Mouse (Mus musculus) neural tube, embryonic 13.5 days (tissue): Measurements from ENCODE around the gene Scnn1a. TPM values are rescaled to one million over a fixed set of nuclear protein-coding genes. Genes with fewer than 3 reads are reported as not detected.

Experiments used
- ATAC-seq: fragments of 200-750 bp; cut with Nextera tagmentation; 2 replicates; pipeline ENCODE4 v1.8.0; 2017; ENCODE audit warnings: low read depth, mild to moderate bottlenecking, moderate TSS enrichment, moderate library complexity
- H3K27ac ChIP-seq: fragments of 300-500 bp; sonication (generic); replicated peaks from 2 replicates; pipeline ENCODE4 v1.5.1; 2015; ENCODE audit warnings: moderate library complexity, mild to moderate bottlenecking, inconsistent platforms
- H3K27me3 ChIP-seq: fragments of 300-500 bp; sonication (generic); 2 replicates; pipeline ENCODE4 v1.6.1; 2015; ENCODE audit warnings: mild to moderate bottlenecking, inconsistent platforms
- H3K36me3 ChIP-seq: fragments of 300-500 bp; sonication (generic); 2 replicates; pipeline ENCODE4 v1.6.1; 2015; ENCODE audit warnings: mild to moderate bottlenecking, inconsistent platforms
- H3K4me1 ChIP-seq: fragments of 300-500 bp; sonication (generic); replicated peaks from 2 replicates; pipeline ENCODE4 v1.6.1; 2015; ENCODE audit warnings: inconsistent platforms
- H3K4me2 ChIP-seq: fragments of 300-500 bp; sonication (generic); 2 replicates; pipeline ENCODE4 v1.6.1; 2015; ENCODE audit warnings: inconsistent platforms, mild to moderate bottlenecking, moderate library complexity
- H3K4me3 ChIP-seq: fragments of 300-500 bp; sonication (generic); 2 replicates; pipeline ENCODE4 v1.5.1; 2015; ENCODE audit warnings: mild to moderate bottlenecking, inconsistent platforms
- H3K9ac ChIP-seq: fragments of 300-500 bp; sonication (generic); 2 replicates; pipeline ENCODE4 v1.6.1; 2015; ENCODE audit warnings: moderate library complexity, mild to moderate bottlenecking, inconsistent platforms
- H3K9me3 ChIP-seq: fragments of 300-500 bp; sonication (generic); 2 replicates; pipeline ENCODE4 v1.6.1; 2016; ENCODE audit warnings: inconsistent platforms
- WGBS: fragments of 180-500 bp; shearing (Covaris S2); methylation state at CpG from one replicate; pipeline ENCODE4 v1.1.7; 2015; 5-methylcytosine and 5-hydroxymethylcytosine counted together
- polyA plus RNA-seq: library from polyadenylated mRNA; unstranded; fragments of >200 nt; fragmentation: Nextera tagmentation; extraction: Ambion mirVana; gene quantifications from 2 replicates; pipeline ENCODE4 v1.2.1, GENCODE M21; 2015

The Scnn1a gene
- polyA plus RNA-seq, 1 experiment from 2014 or later: 0.36 TPM

DNA sequence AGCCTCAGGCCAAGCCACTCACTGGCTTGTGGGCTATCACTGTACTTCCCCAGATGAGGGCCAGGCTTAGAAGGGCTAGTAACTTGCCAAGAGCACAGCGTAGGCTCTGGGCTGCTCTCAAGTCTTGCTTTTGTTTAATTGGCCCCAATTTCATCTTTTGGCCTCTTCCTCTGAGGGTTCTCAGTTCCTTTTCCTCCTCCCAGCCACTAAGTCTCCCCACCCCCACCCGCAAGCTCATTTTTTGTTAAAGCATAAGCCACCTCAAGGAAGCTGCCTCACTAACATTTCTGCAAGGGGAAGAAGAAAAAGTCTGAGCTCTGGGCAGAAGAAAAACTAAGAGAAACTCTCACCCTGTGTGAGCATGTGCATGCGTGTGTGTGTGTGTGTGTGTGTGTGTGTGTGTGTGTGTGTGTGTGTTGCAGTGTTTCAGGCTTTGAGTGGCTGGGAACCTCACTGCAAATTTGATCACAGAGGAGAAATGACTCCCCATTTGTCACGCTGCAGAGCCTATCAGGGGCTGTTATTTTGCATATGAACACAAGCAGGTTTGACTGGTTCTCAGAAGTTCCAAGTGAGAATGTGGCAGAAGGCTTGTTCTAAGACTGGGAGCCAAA lies 47.4 kb downstream of the Scnn1a start:
- H3K9ac ChIP-seq: no peak overlapping the region

DNA sequence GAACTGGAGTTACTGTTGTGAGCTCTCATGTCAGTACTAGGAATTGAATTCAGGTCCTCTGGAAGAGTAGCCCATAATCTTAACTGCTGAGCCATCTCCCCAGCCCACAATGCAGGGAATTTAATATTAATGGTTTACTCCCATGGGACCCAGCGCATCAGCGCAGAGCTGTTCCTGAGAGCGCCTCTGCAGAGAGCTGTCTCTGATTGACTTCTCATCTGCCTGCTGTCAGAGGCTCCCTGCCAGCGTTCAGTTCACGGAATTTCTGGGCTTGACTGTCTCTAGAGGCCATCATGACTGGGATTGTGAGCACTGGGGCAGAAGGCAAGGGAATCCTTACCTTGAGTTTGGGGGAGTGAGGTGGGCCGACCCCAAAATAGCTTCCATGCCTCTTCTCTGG lies 56.6 kb downstream of the Scnn1a start:
- Histone ChIP-seq H3K4me3 (no peak overlapping the region), H3K4me1 (peaks cover 32% of the 10 kb centered on the region), H3K4me2 (no peak overlapping the region), H3K9ac (no peak overlapping the region), H3K27ac (no peak overlapping the region), H3K27me3 (peaks cover 67% of the 10 kb centered on the region), H3K36me3 (no peaks in the 10 kb centered on the region), H3K9me3 (no peaks in the 10 kb centered on the region)
- ATAC-seq: no peak
- 45% methylated on average over 6 of the region's 6 CpGs for WGBS

More for the DNA sequence above, 47.4 kb downstream of the Scnn1a start:
- H3K9me3 ChIP-seq: no peaks in the 10 kb centered on the region
- H3K4me1 ChIP-seq: peaks cover 15% of the 10 kb centered on the region
- H3K4me3 ChIP-seq: no peak overlapping the region
- H3K27ac ChIP-seq: no peak overlapping the region
- peaks cover 35% of the 10 kb centered on the region for H3K27me3 ChIP-seq
- ATAC-seq: no peak
- no peak overlapping the region for H3K4me2 ChIP-seq
- H3K36me3 ChIP-seq: no peaks in the 10 kb centered on the region
- 48% methylated on average over 4 of the region's 4 CpGs for WGBS

DNA sequence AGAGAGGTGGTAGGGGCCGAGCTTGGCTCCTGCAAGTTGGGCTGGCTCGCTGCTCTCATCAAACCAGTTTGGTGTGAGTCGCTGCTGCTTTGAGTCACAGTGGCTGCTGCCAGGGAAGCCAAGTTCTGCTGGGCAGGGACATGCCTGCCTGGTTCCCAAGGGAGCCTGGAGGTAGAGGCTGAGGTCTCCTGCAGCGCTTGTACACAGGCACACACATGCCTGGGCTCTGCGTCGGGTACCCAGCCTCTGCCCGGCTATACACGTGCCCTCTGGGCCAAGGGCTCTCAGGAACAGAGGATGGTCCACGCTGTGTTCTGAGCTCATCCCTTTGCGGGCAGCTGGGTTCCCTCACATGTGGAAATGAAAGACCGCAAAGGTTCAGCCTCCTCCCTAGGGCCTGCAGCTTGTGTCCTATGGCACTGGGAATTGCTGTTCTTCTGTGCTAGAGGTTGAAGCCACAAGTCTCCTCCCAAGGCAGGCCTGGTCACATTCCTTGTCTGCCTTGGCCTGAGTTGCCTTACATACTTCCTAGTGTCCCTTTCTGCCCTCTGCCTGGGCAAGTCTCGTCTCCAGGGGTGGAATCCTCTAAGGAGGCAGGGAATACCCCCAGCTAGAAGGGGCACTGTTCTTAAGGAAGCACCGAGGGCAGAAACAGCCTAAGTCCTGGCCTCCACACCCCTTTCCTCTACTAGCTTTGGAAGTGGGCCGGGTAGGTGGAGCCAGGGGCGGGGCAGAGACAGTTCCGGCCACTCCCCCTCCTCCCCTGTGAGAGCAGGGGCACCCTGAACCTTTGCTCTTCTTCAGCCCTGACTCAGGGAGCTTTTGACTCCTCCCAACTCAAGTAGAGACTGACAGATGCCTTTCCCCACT lies 57.4 kb downstream of the Scnn1a start:
- no peaks in the 10 kb centered on the region for H3K36me3 ChIP-seq
- H3K27me3 ChIP-seq: peaks cover 68% of the 10 kb centered on the region
- no peak overlapping the region for H3K4me2 ChIP-seq
- no peaks in the 10 kb centered on the region for H3K9me3 ChIP-seq
- no peak overlapping the region for H3K4me3 ChIP-seq
- ATAC-seq: 0 out of 2 replicates have a peak, but pooled peaks have one; percentile 11
- H3K4me1 ChIP-seq: peaks cover 32% of the 10 kb centered on the region
- WGBS: 33% methylated on average over 16 of the region's 16 CpGs
- H3K9ac ChIP-seq: no peak overlapping the region
- no peak overlapping the region for H3K27ac ChIP-seq

DNA sequence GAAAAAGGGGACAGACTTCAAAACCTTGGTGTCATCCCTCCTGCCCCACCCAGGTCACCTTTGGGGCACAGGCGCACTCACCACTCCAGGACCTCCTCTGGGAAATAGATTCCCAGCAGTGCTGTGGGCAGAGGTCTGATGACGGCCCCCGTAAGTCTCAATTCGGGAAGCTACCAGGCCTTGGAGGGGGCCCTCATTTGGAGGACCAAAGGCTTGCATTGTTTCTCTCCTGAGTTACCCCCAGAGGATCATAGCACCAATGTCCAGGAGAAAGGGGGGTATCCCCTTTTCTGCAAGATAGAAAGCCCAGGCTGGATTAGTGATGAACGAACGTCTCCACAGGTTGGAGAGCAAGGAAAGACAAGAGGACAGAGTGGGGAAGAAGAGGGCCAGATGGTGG lies 58.2 kb downstream of the Scnn1a start:
- peaks cover 32% of the 10 kb centered on the region for H3K4me1 ChIP-seq
- 16% methylated on average over 6 of the region's 6 CpGs for WGBS
- no peak overlapping the region for H3K9ac ChIP-seq
- ATAC-seq: no peak
- no peak overlapping the region for H3K4me2 ChIP-seq
- no peak overlapping the region for H3K27ac ChIP-seq
- H3K36me3 ChIP-seq: no peaks in the 10 kb centered on the region
- no peaks in the 10 kb centered on the region for H3K9me3 ChIP-seq
- H3K4me3 ChIP-seq: no peak overlapping the region
- peaks cover 69% of the 10 kb centered on the region for H3K27me3 ChIP-seq

DNA sequence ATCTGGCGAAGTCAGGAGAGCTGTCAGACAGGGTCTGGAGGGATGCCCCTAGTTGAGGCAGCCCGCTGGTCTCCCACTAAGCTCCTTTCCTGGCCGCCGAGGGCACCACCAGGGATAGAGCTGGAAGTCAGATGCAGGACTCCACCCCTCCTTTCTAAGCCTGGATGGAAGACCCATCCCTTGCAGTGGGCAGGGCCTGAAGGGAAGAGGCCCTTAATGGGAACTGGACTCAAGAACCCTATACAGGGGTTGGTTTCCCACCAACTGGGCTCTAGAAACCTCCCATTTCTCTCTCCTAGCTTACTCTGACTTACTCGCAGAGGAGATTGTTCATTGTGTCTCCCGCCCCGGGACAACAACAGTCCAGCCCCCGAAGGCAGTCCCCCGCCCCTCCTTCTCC lies 59.3 kb downstream of the Scnn1a start:
- Histone ChIP-seq H3K4me2 (peak overlapping the region; percentile 61), H3K27me3 (peaks cover 69% of the 10 kb centered on the region), H3K4me1 (peaks cover 32% of the 10 kb centered on the region), H3K36me3 (no peaks in the 10 kb centered on the region), H3K9ac (no peak overlapping the region), H3K4me3 (peak overlapping the region; percentile 31), H3K27ac (no peak overlapping the region), H3K9me3 (no peaks in the 10 kb centered on the region)
- WGBS: 2% methylated on average over 9 of the region's 9 CpGs
- no peak for ATAC-seq

DNA sequence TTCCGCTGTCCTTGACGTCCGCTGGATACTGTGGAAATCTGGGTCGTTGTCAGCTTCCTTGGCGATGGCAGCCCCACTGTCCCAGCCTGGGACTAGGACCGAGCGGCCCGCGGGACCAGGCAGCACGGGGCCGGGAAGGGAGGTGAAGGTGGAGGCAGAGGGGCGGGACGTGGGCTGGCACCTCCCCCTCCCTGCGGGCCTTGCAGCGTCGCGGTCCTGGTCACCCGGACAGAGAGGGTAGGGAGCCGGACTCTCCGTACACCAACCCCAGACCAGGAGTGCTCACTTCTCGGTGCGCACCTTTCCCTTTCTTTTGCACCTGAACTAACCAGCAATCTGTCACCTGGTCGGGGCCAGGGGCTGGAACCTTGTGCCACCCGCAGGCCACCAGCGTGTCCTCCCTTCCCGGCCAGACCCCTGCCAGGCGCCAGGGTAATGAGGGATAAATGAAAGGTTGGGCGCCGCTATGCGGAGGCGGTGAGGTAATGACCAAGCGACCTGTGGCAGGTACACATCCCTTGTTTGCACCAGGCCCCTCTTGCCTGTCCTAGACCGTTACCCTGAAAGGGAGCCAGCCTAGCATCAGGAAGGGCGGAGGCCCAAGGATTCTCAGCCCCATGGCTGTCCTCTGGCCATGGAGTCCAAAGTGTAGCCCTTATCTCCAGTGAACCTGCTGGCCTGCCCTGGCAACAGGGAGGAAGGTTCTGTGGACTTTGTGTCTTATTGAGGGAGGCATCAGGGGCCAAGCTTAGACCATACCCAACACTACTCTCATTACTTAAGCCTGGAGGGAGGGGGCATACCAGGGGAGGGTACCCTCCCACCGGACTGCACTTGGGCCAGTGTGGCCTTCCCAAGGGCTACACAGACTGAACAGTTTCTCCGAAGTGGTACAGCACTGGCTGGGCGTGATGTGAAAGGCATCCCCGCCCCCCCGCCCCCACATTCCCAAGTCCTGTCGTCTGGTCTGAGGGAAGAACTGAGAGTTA lies 60.2 kb downstream of the Scnn1a start, which contains the start of gene Plekhg6:
Gene Plekhg6, minus strand, starts transcription at position 422 of the 989 bp plus-strand sequence.
- Histone ChIP-seq H3K9me3 (no peaks in the 10 kb centered on the region), H3K4me2 (peak within 1 kb of the TSS; percentile 61), H3K36me3 (no peaks in the 10 kb centered on the region), H3K4me1 (peaks cover 32% of the 10 kb centered on the region), H3K27me3 (peaks cover 69% of the 10 kb centered on the region), H3K27ac (no peak within 1 kb of the TSS), H3K9ac (peak within 1 kb of the TSS; percentile 51), H3K4me3 (peak within 1 kb of the TSS; percentile 31)
- WGBS: 12% methylated on average over 40 of the region's 40 CpGs
- ATAC-seq: no peak

DNA sequence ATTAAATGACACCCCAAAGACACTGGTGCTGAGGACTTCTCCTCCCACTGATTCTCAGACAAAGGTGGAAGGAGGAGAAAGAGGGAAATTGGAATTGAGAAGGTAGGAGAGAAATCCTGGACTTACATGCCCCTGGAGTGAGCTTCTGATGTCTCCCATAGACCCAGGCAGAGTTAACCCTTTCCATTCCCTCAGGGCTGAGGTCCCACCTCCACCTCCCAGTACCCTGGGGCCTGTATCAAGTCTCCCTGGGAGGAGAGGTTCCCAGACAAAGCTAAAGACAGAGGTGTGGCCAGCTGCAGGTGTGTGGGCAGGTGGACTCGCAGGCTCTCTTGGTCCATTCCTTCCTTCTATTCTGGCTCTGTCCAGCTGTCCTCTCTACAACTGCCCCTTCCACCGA lies 61.6 kb downstream of the Scnn1a start:
- no peak overlapping the region for H3K9ac ChIP-seq
- no peak overlapping the region for H3K4me3 ChIP-seq
- no peak overlapping the region for H3K4me2 ChIP-seq
- no peaks in the 10 kb centered on the region for H3K9me3 ChIP-seq
- ATAC-seq: no peak
- no peaks in the 10 kb centered on the region for H3K36me3 ChIP-seq
- 65% methylated on average over 2 of the region's 2 CpGs for WGBS
- H3K27me3 ChIP-seq: peaks cover 64% of the 10 kb centered on the region
- no peak overlapping the region for H3K27ac ChIP-seq
- H3K4me1 ChIP-seq: peaks cover 30% of the 10 kb centered on the region

DNA sequence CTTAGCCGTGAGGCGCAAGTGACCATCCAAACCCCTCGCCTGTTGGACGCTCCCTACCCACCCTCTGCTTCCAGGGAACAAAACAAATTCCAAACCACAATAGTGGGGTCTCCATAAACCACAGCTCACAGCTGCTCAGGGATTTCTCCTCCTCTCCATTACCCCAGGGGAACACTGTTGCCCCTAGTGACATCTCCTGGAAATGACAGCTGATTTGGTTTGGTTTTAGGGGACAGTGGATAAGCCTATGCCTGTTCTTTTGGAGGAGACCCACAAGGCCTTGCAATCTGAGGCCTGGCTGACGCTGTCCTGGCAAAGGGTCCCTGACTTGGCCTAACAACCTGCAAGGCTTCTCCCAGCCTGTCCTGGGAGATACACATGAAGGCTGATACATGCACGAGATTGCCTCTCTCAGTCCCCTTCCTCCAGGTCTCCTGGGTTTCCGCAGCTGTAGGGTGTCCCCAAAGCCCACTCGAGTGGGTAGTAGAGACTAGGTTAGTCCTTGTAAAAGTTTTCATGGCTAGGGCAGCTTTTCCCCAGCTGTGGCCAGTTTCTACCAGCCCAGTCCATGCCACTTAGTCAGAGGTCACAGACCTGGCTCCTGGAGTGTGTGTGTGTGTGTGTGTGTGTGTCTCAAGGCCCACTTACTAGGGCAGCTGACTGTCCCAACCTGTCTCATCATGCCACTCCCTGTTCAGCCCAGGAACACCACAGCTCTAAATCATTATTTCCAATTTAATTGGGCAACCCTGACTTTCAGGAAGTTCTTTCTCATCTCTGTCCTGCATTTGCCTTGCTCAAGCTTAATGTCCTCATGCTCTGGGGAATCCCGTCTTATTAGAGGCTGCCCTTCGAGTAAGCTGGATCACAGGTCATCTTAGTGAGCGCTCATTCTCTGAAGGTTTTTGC lies 64.9 kb downstream of the Scnn1a start:
- no peak overlapping the region for H3K27ac ChIP-seq
- no peak for ATAC-seq
- WGBS: 53% methylated on average over 11 of the region's 11 CpGs

DNA sequence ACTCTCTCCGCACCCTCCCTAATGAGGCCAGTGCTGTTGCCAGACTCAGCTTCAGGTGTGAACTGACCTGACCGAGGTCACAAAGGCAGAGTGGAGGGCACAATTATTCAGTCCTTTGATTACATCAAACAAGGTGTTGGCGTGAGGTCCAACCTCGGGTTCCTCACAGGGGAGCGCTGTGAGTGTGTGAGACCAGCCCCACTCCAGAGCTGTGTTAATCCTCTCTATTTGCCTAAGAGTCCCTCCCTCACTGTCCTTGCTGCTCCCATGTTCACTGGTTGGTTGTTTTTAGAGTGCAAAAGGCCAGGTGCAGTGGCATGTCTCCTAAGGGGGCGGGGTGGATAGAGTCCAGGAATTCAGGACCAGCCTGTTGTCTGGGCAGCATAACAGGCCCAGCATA lies 65.6 kb downstream of the Scnn1a start:
- H3K36me3 ChIP-seq: no peaks in the 10 kb centered on the region
- H3K4me1 ChIP-seq: no peaks in the 10 kb centered on the region
- no peak overlapping the region for H3K9ac ChIP-seq
- ATAC-seq: no peak
- H3K4me2 ChIP-seq: no peak overlapping the region
- H3K27me3 ChIP-seq: peaks cover 23% of the 10 kb centered on the region
- WGBS: 71% methylated on average over 6 of the region's 6 CpGs
- no peak overlapping the region for H3K27ac ChIP-seq
- H3K9me3 ChIP-seq: no peaks in the 10 kb centered on the region
- H3K4me3 ChIP-seq: no peak overlapping the region

More for the DNA sequence above, 64.9 kb downstream of the Scnn1a start:
- Histone ChIP-seq H3K9ac (no peak overlapping the region), H3K36me3 (no peaks in the 10 kb centered on the region), H3K27me3 (peaks cover 31% of the 10 kb centered on the region), H3K4me3 (no peak overlapping the region), H3K4me2 (no peak overlapping the region), H3K4me1 (peaks cover 5% of the 10 kb centered on the region), H3K9me3 (no peaks in the 10 kb centered on the region)

DNA sequence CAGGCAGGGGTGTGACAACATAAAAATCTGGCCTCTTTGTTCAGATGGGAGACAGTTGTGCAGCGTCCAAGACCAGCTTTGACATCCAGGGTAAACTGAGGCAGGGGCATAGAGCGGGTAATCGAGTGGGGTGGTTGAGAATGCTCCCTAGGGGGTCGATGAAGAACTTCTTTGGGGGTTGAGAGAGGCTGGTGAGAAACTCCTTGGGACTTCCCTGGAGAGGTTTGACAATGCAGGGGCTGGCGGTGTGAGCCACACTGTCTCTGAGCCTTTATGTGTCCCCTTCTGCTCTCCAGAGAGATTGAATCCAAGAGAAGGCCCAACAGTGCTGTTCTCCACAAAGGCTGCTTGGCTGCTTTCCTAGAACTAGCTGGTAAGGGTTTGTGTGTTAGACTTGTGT lies 69.4 kb downstream of the Scnn1a start:
- Histone ChIP-seq H3K4me3 (no peak overlapping the region), H3K27me3 (no peaks in the 10 kb centered on the region), H3K27ac (no peak overlapping the region), H3K9ac (no peak overlapping the region), H3K4me1 (no peaks in the 10 kb centered on the region), H3K4me2 (no peak overlapping the region), H3K9me3 (no peaks in the 10 kb centered on the region), H3K36me3 (no peaks in the 10 kb centered on the region)
- 91% methylated on average over 5 of the region's 5 CpGs for WGBS
- no peak for ATAC-seq
